Mouse (Mus musculus): ENCODE results near the gene Ttf2.

Ttf2 gene

DNA sequence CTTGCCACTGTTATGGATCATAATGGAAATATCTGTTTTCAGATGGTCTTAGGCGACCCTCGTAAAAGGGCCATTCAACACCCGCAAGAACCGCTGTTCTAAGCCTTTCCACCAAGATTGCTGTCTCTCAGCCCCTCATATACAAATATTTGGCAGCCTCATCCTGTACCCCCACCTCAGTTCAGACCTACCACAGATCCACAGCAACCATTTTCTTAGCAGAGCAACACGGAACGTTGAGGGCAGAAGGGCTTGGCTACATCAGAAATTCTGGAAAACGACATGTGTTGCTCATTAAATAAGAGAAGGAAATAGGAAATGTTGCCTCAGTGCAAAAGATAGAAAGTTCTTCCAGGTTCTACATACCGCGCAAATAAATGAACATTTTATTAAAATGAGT lies 58.4 kb downstream of the Ttf2 start:
- no peak for DNase-seq

DNA sequence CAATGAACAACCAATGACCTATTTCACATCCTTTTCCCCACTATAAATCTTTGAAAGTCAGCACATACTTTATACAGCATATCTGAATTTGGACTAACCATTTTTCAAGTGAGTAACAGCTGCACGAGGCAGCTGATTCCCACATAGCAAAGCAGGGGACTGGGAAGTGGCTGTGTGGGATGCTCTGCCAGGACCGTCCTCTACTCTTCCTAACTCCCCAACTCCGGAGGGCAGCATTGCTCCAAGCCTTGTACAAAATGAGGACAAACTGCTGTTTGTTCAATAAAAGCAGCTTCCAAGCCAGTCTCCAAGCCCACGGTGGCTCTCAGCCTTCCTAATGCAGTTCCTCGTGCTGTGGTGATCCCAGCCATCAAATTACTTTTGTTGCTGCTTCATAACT lies 58.8 kb downstream of the Ttf2 start:
- no peak for DNase-seq

DNA sequence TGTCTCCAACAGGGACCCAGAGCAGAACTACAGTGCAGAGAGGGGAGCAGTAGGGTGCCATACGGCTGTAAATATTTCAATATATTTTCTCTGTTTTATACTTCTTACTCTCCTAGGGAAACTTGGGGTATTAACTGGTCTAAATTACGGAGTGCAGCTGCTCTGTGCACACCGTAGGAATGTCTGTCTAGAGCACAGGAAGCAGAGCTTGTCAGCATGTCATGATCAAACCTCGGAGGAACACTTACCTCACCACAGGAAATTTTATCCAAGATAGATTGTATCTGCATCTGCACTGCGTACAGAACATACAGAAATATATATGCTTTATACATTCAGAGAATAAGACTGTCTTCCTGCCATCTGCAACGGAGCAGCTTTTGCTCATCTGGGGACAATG lies 60.9 kb downstream of the Ttf2 start:
- DNase-seq = no peak

DNA sequence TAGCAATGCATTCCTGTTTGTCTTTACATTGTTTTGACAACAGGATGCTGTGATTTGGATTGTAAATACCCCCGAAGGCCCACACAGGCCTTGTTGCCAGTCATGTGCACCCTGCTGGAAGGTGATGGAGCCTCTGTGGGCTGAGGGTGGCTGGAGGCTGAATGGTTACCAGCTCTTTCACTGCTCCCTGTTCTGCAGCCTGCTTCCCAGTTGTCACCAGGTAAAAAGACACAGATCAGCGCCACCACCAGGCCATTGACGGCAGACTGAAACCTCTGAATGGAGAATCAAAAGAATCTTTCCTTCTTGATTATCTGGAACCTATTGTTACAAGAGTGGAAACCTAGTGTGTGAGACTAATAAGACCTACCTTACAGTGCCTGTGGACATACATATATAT lies 62.5 kb downstream of the Ttf2 start:
- no peak for DNase-seq

DNA sequence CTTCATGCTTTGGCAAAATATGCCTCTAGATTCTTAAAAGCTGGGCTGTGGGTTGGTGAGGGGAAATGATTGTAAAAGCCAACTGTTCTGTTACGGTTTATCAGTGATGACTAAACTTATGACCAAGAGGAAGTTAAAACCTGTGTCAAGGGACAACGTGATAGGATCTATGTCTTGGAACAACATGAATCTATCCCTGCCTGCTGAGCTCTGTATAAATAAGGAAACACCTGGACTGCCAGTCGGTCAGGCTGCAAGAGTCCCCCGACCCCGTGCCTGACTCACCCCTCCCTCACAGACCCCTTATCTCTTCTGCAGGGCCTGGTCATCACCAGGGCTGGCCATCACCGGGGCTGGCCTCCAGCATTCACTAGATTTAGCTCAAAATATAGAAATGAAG lies 63.3 kb downstream of the Ttf2 start:
- DNase-seq = no peak

DNA sequence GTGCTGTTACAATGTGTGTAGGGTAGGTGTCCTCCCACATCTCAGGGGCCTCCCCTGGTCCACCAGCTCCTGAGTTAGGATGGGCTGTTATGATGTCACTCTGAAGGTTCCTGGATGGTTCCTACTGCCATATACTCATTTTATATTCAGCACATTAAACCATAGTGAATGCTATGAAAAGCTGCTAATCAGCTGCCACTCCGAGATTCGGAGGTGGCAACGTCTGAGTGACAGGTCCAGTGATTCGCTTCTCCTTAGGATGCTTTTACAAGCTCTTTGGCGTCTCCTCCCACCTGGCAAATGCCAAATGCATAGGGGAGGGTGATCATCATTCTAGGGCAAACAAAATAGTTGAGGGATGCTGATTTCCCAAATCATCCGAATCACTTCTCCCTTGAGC lies 74.0 kb downstream of the Ttf2 start:
- DNase-seq = no peak

DNA sequence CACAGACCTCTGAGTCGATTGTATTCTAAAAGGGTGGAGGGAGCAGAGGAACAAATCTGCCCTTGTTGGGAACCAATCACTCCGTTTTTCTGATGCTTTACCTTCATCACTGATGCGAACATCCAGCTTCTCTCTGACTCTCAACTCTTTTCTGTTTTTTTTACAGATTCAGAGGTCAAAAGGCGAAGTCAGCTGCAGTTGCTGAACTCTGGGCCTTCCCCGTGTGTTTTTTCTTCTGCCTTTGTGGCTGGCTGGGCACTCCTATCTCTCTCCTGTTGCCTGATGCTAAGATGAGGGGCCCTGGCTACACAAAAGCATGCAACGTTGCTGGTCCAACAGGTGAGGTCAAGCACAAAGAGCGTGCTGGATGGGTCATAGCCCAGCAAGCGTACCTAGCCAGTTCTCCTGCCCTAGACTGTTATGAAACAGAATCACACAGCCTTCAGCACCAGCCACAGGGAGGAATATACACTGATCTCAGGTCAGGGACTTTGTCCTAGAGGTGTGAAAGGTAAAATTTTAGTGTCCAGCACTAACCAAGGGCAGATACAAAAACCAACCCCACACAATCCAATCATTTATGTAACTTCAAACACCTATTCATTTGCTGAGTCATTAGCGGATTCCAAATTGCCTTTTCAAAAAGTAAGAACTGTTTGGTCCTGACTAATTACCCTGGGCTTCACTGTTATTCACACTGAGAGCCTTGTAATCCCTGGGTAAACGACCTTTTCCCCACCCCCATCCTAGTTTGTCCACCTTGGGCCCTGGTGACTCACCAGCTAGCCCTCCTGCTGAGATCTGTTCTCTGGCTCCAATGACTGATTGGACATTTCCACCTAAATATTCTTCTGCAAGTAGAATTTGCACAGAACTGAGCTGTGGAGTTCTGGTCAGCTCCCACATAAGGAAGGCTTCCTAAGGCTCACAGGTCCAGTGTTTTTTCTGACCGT lies 76.8 kb downstream of the Ttf2 start:
- DNase-seq = no peak

DNA sequence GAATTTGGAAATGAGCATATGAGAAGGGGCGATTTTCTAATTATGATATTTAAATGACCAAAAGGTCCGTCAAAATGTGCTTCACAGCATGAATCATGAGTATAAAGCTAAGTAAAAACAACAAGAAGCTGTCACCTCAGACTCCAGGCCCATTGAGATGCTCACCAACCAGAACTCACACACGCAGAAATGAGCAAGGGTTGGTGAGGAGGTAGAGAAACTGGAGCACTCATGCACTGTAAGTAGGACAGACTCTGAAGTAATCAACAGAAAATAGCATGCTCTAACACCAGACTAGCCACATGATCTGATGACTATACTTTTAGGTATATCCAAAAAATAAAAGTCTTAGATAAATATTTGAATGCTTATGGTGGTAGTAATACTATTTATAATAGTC lies 79.1 kb downstream of the Ttf2 start:
- no peak for DNase-seq

DNA sequence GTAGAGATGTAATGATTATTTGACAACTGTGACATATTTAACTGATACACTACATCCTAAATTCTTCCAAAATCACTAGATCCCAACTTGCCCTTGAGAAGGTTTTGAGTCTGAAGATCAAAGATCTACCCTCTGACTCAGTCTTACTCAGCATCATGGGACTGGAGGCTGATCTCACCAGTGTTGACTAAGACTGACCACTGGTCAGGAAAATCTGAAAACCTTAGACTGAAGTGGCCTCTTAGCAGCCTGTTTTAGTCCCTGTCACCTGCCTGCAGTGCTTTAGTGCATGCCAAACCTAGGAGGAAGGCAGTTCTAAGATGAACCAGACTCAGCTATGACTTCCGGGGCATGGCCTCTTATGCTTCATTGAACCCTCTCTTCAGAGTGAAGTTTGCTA lies 80.2 kb downstream of the Ttf2 start:
- DNase-seq = no peak
